Mouse (Mus musculus) erythroblast, embryonic 14.5 days (primary cell): Measurements from ENCODE around the gene Prkd3. TPM values are rescaled to one million over a fixed set of nuclear protein-coding genes. Genes with fewer than 3 reads are reported as not detected.

Source experiments
- H3K27me3 ChIP-seq: 2 replicates; pipeline ENCODE4 v1.6.1; 2012; ENCODE audit warnings: inconsistent platforms; ENCODE audit not compliant: control insufficient read depth
- H3K36me3 ChIP-seq: 2 replicates; pipeline ENCODE4 v1.6.1; 2012; ENCODE audit warnings: mild to moderate bottlenecking, inconsistent platforms; ENCODE audit not compliant: control insufficient read depth
- H3K4me1 ChIP-seq: 2 replicates; pipeline ENCODE4 v1.6.1; 2012; ENCODE audit warnings: inconsistent platforms; ENCODE audit not compliant: control insufficient read depth
- H3K4me3 ChIP-seq: replicated peaks from 2 replicates; pipeline ENCODE3; 2012; ENCODE audit warnings: moderate library complexity, mild to moderate bottlenecking, inconsistent platforms
- H3K9me3 ChIP-seq: 2 replicates; pipeline ENCODE4 v1.6.1; 2012; ENCODE audit warnings: low read length, inconsistent platforms, mixed read lengths; ENCODE audit not compliant: control insufficient read depth
- GATA1 ChIP-seq: IDR thresholded peaks from 2 replicates; pipeline ENCODE4 v1.6.1; 2012; ENCODE audit warnings: low read length, inconsistent platforms, mixed read lengths
- TAL1 ChIP-seq: IDR thresholded peaks from 3 replicates; pipeline ENCODE4 v1.6.1; 2012; ENCODE audit warnings: low read length, inconsistent platforms, mixed read lengths
- polyA plus RNA-seq: library from polyadenylated mRNA; stranded (reverse); fragments of >175 nt; gene quantifications from 2 replicates; pipeline ENCODE4 v1.2.3, GENCODE M21; 2012

Gene Prkd3
- polyA plus RNA-seq, 1 experiment = 0.01 TPM

- H3K4me1 ChIP-seq = peaks cover 2% of the 10 kb centered on the region; the same call in 1 of the 2 replicates
- H3K27me3 ChIP-seq = no peaks in the 10 kb centered on the region
- H3K9me3 ChIP-seq = no peaks in the 10 kb centered on the region
- H3K36me3 ChIP-seq = no peaks in the 10 kb centered on the region
- no peak overlapping the region for H3K4me3 ChIP-seq
- TF ChIP-seq GATA1 = no peak
- TF ChIP-seq TAL1 = no peak
Observed at GRCm38 (mm10) chr17:78992303-78993027, 28.2 kb downstream of the Prkd3 start.

DNA sequence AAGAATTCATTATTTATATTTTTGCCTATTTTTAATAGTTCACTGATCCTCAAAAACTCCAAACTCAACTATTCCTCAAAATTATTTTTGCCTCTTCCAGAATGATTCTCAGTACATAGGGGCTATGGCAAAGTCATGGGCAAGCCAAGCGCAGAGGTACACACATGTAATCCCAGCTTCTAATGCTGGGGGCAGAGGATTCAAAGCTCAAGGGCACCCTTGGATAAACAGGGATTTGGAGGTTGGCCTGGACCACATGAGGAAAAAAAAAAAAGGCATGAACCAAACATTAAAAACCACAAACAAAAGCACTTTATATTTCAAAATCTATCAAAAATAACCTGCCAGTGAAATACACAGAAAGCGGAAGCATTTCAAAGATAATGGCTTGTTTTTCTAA, 29.1 kb downstream of the Prkd3 start:
- no peaks in the 10 kb centered on the region for H3K36me3 ChIP-seq
- TF ChIP-seq TAL1 (no peak), GATA1 (no peak)
- peaks cover 2% of the 10 kb centered on the region; the same call in 1 of the 2 replicates for H3K4me1 ChIP-seq
- H3K4me3 ChIP-seq = no peak overlapping the region
- no peaks in the 10 kb centered on the region for H3K27me3 ChIP-seq
- no peaks in the 10 kb centered on the region for H3K9me3 ChIP-seq

DNA sequence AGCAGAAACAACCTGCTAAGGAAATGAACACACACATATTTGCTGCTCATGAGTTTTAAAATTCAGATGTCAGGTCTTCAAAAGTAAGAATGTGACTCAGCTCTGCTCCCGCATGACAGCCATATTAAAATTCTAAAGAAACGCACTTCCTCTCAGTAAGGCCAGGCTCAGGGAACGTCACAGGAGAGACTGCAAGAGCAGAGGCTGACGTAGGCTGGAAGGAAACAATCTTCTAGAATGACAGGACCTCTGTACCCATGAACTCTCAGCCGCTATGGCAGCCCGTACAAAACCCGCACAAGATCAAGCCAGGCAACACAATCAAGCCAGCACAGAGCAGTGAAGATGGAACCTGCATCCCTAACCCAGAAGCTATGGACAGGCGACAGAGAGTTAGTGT, 31.6 kb downstream of the Prkd3 start:
- Histone ChIP-seq H3K9me3 (no peaks in the 10 kb centered on the region), H3K36me3 (peaks cover 4% of the 10 kb centered on the region; the same call in 1 of the 2 replicates), H3K4me3 (no peak overlapping the region), H3K4me1 (peaks cover 2% of the 10 kb centered on the region; the same call in 1 of the 2 replicates), H3K27me3 (no peaks in the 10 kb centered on the region)
- TF ChIP-seq TAL1 (no peak), GATA1 (no peak)

- no peaks in the 10 kb centered on the region for H3K27me3 ChIP-seq
- no peaks in the 10 kb centered on the region for H3K9me3 ChIP-seq
- no peaks in the 10 kb centered on the region for H3K4me1 ChIP-seq
- peaks cover 8% of the 10 kb centered on the region; the same call in 1 of the 2 replicates for H3K36me3 ChIP-seq
- TF ChIP-seq TAL1 (no peak), GATA1 (no peak)
- H3K4me3 ChIP-seq = no peak overlapping the region
Observed at GRCm38 (mm10) chr17:78983736-78984135, 36.9 kb downstream of the Prkd3 start.

DNA sequence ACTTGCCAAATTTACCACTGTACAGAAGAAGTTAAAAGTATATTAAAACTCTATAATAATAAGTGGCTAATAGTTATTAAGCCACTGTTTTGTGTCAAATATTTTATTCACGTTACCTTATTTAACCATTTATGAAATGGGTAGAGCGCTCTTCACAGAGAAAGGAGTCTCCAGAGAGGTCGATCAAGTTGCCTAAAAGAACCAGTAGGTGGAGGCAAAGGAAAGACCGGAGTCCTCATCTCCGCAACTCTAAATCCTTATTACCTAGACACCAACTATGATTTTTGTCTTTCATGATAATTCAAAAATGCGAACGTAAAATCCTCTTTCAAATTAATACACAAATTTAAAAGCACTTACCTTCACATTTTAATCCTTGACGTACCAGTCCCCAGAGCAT, 37.5 kb downstream of the Prkd3 start:
- H3K27me3 ChIP-seq = no peaks in the 10 kb centered on the region
- peaks cover 8% of the 10 kb centered on the region; the same call in 1 of the 2 replicates for H3K36me3 ChIP-seq
- TF ChIP-seq GATA1 = no peak
- TF ChIP-seq TAL1 = no peak
- H3K4me1 ChIP-seq = no peaks in the 10 kb centered on the region
- H3K4me3 ChIP-seq = no peak overlapping the region
- no peaks in the 10 kb centered on the region for H3K9me3 ChIP-seq

- Histone ChIP-seq H3K4me3 (no peak overlapping the region), H3K9me3 (no peaks in the 10 kb centered on the region), H3K27me3 (no peaks in the 10 kb centered on the region), H3K36me3 (peaks cover 5% of the 10 kb centered on the region), H3K4me1 (no peaks in the 10 kb centered on the region)
- TF ChIP-seq GATA1 = no peak
- TF ChIP-seq TAL1 = no peak
Observed at GRCm38 (mm10) chr17:78968500-78968899, 52.1 kb downstream of the Prkd3 start.

- Histone ChIP-seq H3K27me3 (no peaks in the 10 kb centered on the region), H3K4me1 (no peaks in the 10 kb centered on the region), H3K9me3 (no peaks in the 10 kb centered on the region), H3K36me3 (peaks cover 8% of the 10 kb centered on the region), H3K4me3 (no peak overlapping the region)
- no peak for TF ChIP-seq TAL1
- no peak for TF ChIP-seq GATA1
Observed at GRCm38 (mm10) chr17:78966092-78966883, 54.3 kb downstream of the Prkd3 start.

DNA sequence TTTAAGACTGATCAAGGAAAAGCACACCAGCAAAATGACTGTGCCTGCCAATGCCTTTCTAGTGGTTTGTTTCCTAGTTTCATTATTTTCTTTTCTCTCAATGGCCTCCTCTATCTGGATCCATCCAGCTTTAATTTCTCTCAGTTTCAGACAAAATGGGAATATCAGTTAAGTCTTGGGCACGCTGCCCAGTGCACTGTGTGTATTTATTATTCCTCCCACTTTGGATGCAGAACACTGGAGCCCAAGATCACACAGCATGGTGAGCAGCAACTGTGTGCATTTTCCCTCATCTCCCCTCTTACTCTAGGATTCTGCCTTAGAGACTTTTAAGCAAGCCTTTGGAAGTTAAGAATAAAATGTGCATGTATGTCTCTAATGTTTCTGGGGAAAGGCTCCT, 56.2 kb downstream of the Prkd3 start:
- Histone ChIP-seq H3K36me3 (peaks cover 8% of the 10 kb centered on the region), H3K9me3 (no peaks in the 10 kb centered on the region), H3K4me1 (no peaks in the 10 kb centered on the region), H3K4me3 (no peak overlapping the region), H3K27me3 (no peaks in the 10 kb centered on the region)
- TF ChIP-seq GATA1 = no peak
- TF ChIP-seq TAL1 = no peak

DNA sequence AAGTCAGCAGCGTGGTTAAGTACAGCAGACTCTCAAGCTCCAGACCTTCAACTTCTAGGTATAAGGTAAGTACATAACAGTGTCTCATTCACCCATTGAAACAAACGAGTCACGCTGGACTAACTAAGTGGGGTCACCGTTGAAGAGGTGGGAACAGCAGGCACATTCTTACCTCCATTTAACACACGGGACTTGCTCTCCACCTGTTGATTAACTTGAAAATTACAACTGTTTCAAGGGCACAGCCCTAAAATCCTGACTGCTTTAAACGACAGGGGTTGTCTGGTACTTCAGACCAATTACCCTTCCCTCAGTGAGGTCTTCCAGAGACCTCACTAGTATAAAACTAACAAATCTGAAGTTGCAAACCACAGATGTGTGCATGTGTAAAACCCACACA, 61.1 kb downstream of the Prkd3 start:
- H3K36me3 ChIP-seq = peaks cover 22% of the 10 kb centered on the region

More for the DNA sequence above, 61.1 kb downstream of the Prkd3 start:
- Histone ChIP-seq H3K9me3 (no peaks in the 10 kb centered on the region), H3K27me3 (no peaks in the 10 kb centered on the region), H3K4me1 (no peaks in the 10 kb centered on the region), H3K4me3 (no peak overlapping the region)
- TF ChIP-seq TAL1 (no peak), GATA1 (no peak)
